Mouse (Mus musculus) erythroblast, embryonic 14.5 days (primary cell): ENCODE results near the gene Olfml1.

Experiments
- GATA1 ChIP-seq: IDR thresholded peaks from 2 replicates; pipeline ENCODE4 v1.6.1; 2012; ENCODE audit warnings: low read length, inconsistent platforms, mixed read lengths
- TAL1 ChIP-seq: IDR thresholded peaks from 3 replicates; pipeline ENCODE4 v1.6.1; 2012; ENCODE audit warnings: low read length, inconsistent platforms, mixed read lengths

DNA sequence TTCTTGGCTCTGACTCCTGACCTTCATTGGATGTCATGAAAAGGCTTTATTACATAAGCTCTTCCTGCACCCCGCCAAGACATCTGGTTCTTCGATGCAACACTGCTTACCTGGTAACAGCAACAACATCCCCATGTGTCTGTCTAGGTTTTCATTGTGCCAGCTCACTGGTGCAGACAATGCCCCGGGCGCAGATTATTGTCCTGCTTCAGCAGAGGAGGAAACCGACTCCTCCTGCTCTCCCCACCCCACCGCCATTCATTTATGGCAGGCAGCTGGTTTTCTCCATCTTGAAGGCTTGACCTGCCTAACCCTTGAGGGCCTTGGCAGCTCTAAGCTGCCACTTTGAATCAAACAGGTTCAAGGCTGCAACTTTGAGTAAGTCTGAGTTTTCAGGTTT is 35.7 kb downstream of the Olfml1 start:
- no peak for TF ChIP-seq GATA1
- TF ChIP-seq TAL1, result no peak
